Mouse (Mus musculus) heart, adult 2 months (tissue): ENCODE data around the gene Lrrc58.

ENCODE experiments used
- CTCF ChIP-seq: fragments of 200-600 bp; IDR thresholded peaks from 2 replicates; pipeline ENCODE4 v1.8.1; 2022; ENCODE audit warnings: antibody characterized with exemption, mild to moderate bottlenecking, moderate library complexity
- EP300 ChIP-seq: fragments of 200-500 bp; IDR thresholded peaks from 2 replicates; pipeline ENCODE4 v1.6.1; 2011; ENCODE audit warnings: low read depth, low read length, control low read depth; ENCODE audit not compliant: insufficient read depth
- POLR2A ChIP-seq: fragments of 200-500 bp; IDR thresholded peaks from 2 replicates; pipeline ENCODE4 v1.6.1; 2011; ENCODE audit warnings: mild to moderate bottlenecking, low read depth, low read length, control low read depth; ENCODE audit not compliant: insufficient read depth

- TF ChIP-seq EP300 (no peak), CTCF (no peak), POLR2A (no peak)
These were observed 20.8 kb downstream of the Lrrc58 start for GRCm38 (mm10) chr16:37888986-37889385.
